Mouse (Mus musculus) Patski (cell line): ENCODE data around the gene Sidt2. TPM values are rescaled to one million over a fixed set of nuclear protein-coding genes. Genes with fewer than 3 reads are reported as not detected.

Source experiments
- ATAC-seq: fragments of 100-300 bp; one replicate; pipeline ENCODE4 v1.8.0; 2021
- CTCF ChIA-PET: fragments of 350-600 bp; sonication (Branson Sonifier 250); formaldehyde crosslinking; loops from one replicate; lab custom pipeline; 2022; ENCODE audit warnings: inconsistent platforms; lab: Charles Lee
- POLR2A ChIA-PET: fragments of 350-600 bp; sonication (Branson Sonifier 250); formaldehyde crosslinking; loops from one replicate; lab custom pipeline; 2022; ENCODE audit warnings: antibody characterized with exemption, inconsistent platforms; lab: Charles Lee
- DNase-seq: peaks from one replicate; pipeline ENCODE4 v3.0.0-alpha.2; 2011; ENCODE audit warnings: low read depth, low spot score
- H3K27me3 ChIP-seq: fragments of 371-371 bp; one replicate; pipeline ENCODE4 v1.5.1; 2021
- CTCF ChIP-seq: fragments of 100-300 bp; IDR thresholded peaks from one replicate; pipeline ENCODE4 v1.5.1; 2021
- in situ Hi-C: fragments of 300-500 bp; cut with MboI; formaldehyde crosslinking; loops from 3 replicates; pipeline ENCODE4 v1.11.1; 2018; ENCODE audit warnings: low pct_unique_long_range_greater_than_20kb, mixed read lengths
- polyA plus RNA-seq: library from polyadenylated mRNA; unstranded; gene quantifications from one replicate; pipeline ENCODE4 v1.2.3, GENCODE M21; 2021

Sidt2 gene
- polyA plus RNA-seq, 1 experiment from 2014 or later, result 132 TPM

DNA sequence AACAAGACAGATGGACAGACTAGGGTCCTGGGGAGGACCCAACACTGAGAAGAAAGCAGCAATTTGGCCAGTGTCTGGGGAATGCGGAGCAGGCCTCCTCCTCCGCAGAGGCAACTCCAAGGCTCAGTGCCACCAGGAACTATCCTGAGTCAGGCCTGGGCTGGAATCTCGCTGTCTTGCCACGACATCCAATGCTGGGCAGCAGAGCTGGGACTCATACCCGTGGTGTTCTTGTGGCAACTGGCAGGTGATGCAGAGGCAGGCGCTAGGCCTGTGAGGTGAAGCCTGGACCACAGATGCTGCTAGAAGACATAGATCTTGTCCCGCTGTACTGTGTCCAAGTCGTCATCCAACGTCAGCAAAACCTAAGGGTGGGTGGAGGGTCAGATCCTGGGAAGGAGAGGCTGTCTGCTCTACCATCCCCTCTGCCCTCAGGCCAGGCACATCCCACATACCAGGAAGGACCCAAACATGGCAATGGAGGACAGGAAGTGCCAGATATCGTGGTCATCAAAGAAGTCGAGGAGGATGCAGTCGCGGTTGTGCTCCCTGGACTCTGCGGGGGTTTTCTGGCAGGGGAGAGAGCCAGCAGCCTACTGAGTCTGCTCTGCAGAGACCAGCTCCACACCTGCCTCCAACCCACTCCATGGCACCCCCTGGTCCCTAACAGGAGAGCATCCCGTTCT lies 16.0 kb downstream of the Sidt2 start:
- ChIA-PET CTCF (interaction anchor here (1.3 kb wide), 1 partner anchor 11 kb away, joined by 3 read pairs; no protein-coding TSS in a partner anchor), POLR2A (interaction anchor here (0.6 to 1.3 kb wide), 2 partner anchors 9 to 35 kb away, joined by 3 to 4 read pairs; no protein-coding TSS in a partner anchor)
- no peak for TF ChIP-seq CTCF
- in situ Hi-C loops, result no loop called here
- ATAC-seq (no peak), DNase-seq (no peak)
- no peaks in the 10 kb centered on the region for H3K27me3 ChIP-seq

DNA sequence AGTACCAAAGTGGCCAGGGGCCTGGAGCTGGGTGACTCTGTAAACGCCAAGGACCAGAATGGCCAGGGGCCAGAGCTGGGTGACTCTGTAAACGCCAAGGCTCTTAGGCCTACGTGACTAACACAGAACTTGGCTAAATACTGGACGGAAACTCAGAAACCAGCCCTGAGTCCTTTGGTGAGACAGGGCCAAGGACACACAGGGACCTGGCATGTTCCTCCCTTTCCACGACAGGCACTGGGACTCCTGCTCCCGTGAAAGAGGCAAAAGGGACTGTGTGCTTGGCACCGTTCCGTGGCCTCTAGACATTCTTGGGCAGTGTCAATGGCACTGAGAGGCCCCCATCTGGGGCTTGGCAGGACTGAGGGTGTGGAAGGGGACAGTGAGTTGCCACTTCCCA lies 17.0 kb downstream of the Sidt2 start:
- no peaks in the 10 kb centered on the region for H3K27me3 ChIP-seq
- in situ Hi-C loops, result no loop called here
- ChIA-PET CTCF (interaction anchor here (1.3 to 3.1 kb wide), 4 partner anchors 12 to 27 kb away, joined by 3 to 13 read pairs (median 7); partner anchors contain the start of gene Sidt2), POLR2A (interaction anchor here (0.5 kb wide), 1 partner anchor 47 kb away, joined by 5 read pairs; no protein-coding TSS in a partner anchor)
- no peak for DNase-seq
- ATAC-seq, result no peak
- no peak for TF ChIP-seq CTCF

DNA sequence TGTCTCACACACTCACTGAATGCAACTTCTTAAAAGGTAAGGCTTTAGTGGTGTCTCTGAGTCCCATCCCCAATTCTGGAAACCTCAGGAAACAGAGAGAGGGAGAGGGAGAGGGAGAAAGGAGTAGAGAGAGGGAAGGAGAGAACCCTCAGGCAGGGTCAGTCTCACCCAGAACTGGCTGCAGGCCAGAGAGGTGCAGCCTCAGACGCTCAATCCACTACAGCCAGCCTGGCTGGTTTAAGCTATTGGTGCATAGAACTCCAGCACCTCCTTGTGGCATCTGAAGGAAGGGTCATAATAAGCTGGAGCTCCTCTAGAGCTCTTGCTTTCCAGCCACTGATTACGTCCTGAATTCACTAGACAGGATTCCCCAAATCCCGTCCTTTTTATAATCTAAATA lies 18.2 kb downstream of the Sidt2 start:
- DNase-seq (no peak), ATAC-seq (peak; percentile 66)
- CTCF ChIA-PET, result interaction anchor here (0.7 to 3.1 kb wide), 8 partner anchors 12 to 33 kb away, joined by 3 to 13 read pairs (median 4); partner anchors contain the start of gene Sidt2
- POLR2A ChIA-PET, result interaction anchor here (0.6 to 0.7 kb wide), 2 partner anchors 310 to 536 kb away, joined by 3 to 6 read pairs; no protein-coding TSS in a partner anchor
- in situ Hi-C loops, result no loop called here
- no peak for TF ChIP-seq CTCF
- no peaks in the 10 kb centered on the region for H3K27me3 ChIP-seq

DNA sequence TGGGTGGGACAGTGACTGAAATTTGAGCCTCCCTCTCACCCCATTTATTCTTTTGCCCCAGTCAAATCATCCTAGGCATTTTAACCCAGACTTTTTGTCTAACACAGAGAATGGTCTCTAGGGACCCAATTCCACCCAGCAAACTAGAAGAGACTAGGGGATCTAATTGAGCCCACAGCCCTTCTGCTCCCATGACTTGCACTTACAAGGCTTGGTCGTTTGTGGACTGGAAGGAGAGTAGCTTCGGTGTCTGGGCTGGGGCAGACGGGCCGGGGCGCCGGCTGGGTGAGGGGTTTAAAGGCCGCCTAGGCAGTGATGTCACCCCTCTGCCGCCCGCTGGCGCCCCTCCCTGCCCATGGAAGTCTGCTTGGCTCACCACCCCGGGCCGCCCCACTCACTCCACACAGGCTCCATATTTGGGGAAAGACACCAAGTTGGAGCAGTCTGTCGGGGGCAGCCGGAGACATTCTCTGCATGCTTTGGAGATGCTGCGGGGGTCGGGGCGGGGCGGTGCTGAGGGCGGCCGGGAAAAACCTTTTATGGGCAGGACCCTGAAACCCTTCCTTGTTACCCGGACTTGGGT lies 19.3 kb downstream of the Sidt2 start, which contains the start of gene Tagln:
Gene Tagln (minus strand): TSS at position 431 of the 583 bp plus-strand sequence.
- ATAC-seq (peak; percentile 32), DNase-seq (no peak)
- no peak for TF ChIP-seq CTCF
- in situ Hi-C loops, result no loop called here
- CTCF ChIA-PET, result interaction anchor here (3.1 kb wide), 1 partner anchor 24 kb away, joined by 13 read pairs; no protein-coding TSS in a partner anchor
- H3K27me3 ChIP-seq, result no peaks in the 10 kb centered on the region
- POLR2A ChIA-PET, result no interaction called here

DNA sequence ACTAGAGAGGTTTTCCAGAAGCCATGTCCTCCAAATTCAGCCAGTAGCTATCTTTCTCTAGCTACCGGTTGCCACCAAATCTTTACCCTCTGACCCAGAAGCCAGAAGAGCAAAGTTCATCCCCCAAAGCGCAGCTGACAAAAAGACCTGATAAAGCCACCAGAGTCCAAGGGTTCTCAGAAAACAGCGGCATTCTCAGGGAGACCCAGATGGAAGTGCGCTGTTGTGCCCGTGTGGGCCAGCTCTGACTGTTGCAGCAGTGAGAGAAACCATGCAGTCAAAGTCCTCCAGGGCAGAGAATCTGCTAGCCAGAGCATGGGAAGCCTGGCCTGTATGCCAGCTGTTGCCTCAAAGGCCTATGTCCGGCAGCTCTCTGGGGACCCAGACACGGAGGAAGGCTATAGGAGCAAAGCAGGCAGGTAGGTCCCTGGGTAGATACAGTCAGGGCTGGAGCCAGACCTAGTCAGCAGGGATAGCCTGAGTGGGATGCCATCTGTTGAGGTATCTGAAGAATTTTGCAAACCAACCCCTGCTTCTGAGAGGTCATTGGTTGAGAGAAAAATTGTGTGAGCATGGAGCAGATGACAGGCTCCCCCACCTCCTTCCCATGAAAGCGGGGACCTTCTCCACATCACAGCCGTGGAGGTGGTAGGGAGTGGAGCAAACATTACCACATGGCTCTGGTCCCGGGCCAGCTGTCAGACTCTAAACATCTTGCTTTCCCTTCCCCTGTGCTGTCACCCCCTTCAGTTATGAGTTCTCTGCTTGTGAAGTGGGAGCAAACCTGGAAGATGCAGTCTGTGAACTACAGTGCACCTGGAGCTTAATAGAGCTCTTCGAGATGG lies 22.3 kb downstream of the Sidt2 start:
- no peak for TF ChIP-seq CTCF
- ATAC-seq (no peak), DNase-seq (no peak)
- ChIA-PET CTCF (interaction anchor here (1.4 to 2.1 kb wide), 2 partner anchors 14 to 21 kb away, joined by 4 to 6 read pairs; no protein-coding TSS in a partner anchor), POLR2A (interaction anchor here (0.9 to 1.7 kb wide), 3 partner anchors 12 to 27 kb away, joined by 3 to 4 read pairs (median 4); partner anchors contain the start of gene Pcsk7)
- in situ Hi-C loops, result no loop called here
- H3K27me3 ChIP-seq, result no peaks in the 10 kb centered on the region

DNA sequence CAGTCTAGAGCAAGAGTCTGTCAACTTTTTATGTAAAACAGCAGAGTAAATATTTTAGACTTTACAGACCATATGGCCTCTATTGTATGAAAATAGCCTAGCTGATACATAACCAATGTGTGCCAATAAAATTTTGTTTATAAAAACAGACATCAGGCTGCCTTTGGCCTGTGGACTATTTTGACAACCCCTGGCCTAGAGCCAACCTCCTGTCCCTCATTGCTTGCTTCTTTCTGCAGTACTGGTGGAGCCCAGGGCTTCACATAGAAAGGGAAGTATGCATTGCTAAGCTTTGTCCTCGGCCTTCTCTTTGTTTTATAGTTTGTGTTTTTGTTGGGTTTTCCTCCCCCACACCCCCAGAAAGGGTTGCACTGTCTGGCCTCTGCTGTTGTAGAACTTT lies 23.1 kb downstream of the Sidt2 start:
- DNase-seq, result no peak
- in situ Hi-C loops, result no loop called here
- ATAC-seq, result no peak
- no peaks in the 10 kb centered on the region for H3K27me3 ChIP-seq
- POLR2A ChIA-PET, result interaction anchor here (0.9 to 1.7 kb wide), 3 partner anchors 12 to 26 kb away, joined by 3 to 4 read pairs (median 4); partner anchors contain the start of gene Pcsk7
- CTCF ChIA-PET, result interaction anchor here (1.1 to 2.1 kb wide), 3 partner anchors 13 to 20 kb away, joined by 4 to 6 read pairs (median 5); no protein-coding TSS in a partner anchor
- no peak for TF ChIP-seq CTCF

DNA sequence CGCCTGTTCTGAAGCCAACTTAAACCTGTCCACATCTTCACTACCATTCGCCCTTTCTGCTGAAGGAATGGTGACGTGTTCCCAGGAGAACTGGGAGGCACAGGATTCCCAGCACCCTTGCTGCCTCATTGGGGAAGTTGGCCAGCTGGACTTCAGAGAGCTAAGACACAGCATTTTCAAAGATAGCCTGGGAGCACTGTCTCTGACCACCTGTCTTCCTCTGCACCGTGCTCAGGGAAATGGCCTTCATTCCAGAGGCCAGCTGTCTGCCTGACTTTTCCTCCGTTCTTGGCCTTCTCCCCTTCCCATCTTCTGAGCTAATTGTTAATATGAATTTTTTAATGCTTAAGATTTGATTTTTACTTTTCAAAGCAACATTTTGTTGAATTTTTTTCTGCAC lies 25.8 kb downstream of the Sidt2 start:
- H3K27me3 ChIP-seq, result no peaks in the 10 kb centered on the region
- ATAC-seq (no peak), DNase-seq (no peak)
- ChIA-PET POLR2A (interaction anchor here (1.0 kb wide), 1 partner anchor 23 kb away, joined by 3 read pairs; the partner anchor contains the start of genes Pcsk7 and Rnf214), CTCF (interaction anchor here (1.8 kb wide), 1 partner anchor 11 kb away, joined by 5 read pairs; no protein-coding TSS in a partner anchor)
- in situ Hi-C loops, result no loop called here
- no peak for TF ChIP-seq CTCF

DNA sequence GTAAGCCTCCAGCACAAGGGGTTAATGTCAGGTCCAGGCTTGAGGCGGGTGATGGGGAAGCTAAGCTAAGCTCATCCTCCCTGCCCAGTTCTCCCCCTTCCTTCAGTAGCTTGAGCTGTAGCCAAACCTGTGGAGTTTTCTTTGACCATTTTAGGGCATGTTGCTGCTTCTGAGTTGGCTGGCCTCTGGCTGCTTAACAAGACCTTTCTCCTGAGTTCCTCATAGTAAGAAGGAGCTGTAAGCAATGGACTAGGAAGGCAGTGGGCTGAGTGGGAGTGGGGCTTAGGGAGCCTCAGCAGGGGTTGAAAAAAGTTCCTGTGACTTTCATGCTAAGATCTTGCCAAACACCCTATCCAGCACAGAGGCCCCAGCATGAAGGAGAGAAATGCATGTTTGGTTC lies 35.2 kb downstream of the Sidt2 start:
- in situ Hi-C loops, result no loop called here
- no peaks in the 10 kb centered on the region for H3K27me3 ChIP-seq
- no peak for ATAC-seq
- CTCF ChIA-PET, result interaction anchor here (1.6 kb wide), 1 partner anchor 12 kb away, joined by 6 read pairs; no protein-coding TSS in a partner anchor
- no peak for TF ChIP-seq CTCF
- DNase-seq, result no peak
- POLR2A ChIA-PET, result interaction anchor here (1.2 kb wide), 1 partner anchor 13 kb away, joined by 4 read pairs; no protein-coding TSS in a partner anchor
